Mouse (Mus musculus): ENCODE measurements around the gene Rrp36. TPM values are rescaled to one million over a fixed set of nuclear protein-coding genes. Genes with fewer than 3 reads are reported as not detected.

Rrp36 gene
- total RNA-seq, 2 experiments from 2014 or later: 15.8 to 16.8 TPM

DNA sequence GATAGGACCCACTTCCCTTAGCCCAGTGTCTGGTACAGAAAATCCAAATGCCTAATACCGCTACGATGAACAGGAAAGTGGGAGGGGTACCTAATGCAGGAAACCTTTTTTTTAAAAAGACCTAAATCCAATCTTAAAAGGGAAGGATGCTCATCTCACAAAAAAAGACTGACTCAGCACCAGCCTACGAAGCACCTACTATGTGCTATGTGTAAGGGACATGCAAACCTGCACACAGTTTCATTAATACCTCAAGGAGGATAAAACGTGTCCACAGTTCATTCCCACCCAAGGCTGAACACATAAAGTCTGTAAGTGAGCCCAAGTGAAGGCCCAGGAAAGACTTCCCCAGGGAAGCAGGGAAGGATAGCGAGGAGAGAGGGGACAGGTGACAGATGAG lies 28.4 kb upstream of the Rrp36 start:
- Histone ChIP-seq H3K27ac (peak overlapping the region; percentile 78), H3K4me3 (peak overlapping the region; percentile 93)
- DNase-seq (ENCODE audit: low spot score in 2 of 2): no peak
- TF ChIP-seq CTCF (conservative IDR thresholded peaks at IDR 0.05): no peak

DNA sequence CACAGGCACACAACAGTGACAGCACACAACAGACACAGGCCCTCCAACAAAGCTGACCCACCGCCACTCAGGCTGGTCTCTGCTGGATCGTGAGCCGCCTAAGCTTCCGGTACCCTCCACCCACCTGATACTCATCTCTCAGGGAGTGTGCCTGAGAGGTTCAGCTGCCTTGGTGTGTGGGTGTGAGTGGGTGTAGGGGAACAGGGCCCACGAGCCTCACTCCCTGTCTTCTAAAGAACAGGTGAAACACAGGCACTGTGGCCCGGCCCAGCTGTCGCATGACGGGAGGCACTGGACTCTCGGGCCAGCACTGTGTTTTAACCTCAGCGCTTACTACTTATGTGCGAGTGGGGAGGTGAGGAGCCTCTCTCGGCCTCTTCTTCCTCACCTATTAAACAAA lies 27.9 kb upstream of the Rrp36 start:
- no peak for TF ChIP-seq CTCF (conservative IDR thresholded peaks at IDR 0.05)
- Histone ChIP-seq H3K4me3 (peak overlapping the region; percentile 93), H3K27ac (peak overlapping the region; percentile 78)
- DNase-seq (ENCODE audit: low spot score in 2 of 2): no peak

DNA sequence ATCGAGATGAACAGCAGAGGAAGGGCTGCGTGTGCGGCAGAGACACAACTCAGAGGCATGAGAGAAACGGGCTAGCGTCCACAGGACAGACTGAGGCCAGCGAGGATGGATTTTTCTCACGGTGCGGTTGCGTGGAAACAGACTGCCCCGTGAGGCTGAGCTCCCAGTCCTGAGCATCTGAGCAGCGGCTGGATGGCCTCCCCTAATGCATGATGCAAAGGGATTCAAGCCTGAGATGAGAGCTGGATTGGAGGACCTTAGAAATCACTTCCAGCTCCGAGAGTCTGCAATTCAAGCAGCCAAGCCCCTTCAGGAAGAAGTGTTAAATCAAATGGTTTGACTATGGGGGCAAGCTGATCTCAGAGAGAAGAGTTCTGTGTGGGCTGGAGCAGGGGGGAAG lies 27.3 kb upstream of the Rrp36 start:
- no peak for DNase-seq (ENCODE audit: low spot score in 2 of 2)
- TF ChIP-seq CTCF (conservative IDR thresholded peaks at IDR 0.05): no peak
- H3K4me3 ChIP-seq: peak overlapping the region; percentile 93
- H3K27ac ChIP-seq: peak overlapping the region; percentile 78

DNA sequence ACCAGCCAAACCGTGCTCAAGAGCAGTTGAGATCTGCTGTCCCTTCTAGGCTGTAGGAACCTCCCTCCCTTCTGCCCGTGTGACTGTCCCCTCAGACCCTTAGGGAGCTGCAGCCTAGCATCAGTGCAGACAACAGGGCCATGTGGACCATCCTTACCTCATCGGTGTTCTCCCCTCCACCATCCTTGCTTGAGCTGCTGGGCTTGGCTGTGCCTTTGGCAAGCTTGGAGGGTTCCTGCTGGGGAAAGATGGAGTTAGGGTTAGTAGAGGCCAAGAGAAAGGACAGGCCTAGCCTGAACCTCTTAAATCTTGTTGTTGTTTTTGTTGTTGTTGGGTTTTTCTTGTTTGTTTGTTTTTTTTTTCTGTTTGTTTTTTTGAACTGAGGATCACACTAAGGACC lies 25.8 kb upstream of the Rrp36 start:
- no peak for DNase-seq (ENCODE audit: low spot score in 2 of 2)
- Histone ChIP-seq H3K27ac (no peak overlapping the region), H3K4me3 (no peak overlapping the region)
- TF ChIP-seq CTCF (conservative IDR thresholded peaks at IDR 0.05): no peak

DNA sequence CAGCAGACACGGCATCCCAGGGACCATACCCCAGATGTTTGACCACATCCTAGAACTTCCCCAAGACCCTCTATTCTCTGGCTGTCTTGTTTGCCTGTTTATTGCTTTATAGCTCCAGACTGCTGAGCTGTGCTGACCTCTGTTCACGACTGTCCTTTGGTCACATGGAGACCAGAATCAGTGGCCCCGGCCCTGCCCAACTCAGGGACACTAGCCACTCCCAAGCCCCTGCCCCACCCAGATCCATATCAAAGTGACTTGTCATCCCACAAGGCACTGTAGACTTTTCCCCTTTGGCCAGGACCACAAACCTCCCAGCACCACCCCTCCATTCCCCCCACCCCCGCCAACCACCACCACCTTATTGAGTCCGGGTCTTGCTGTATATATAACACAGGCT lies 25.1 kb upstream of the Rrp36 start:
- DNase-seq (ENCODE audit: low spot score in 2 of 2): no peak
- Histone ChIP-seq H3K27ac (no peak overlapping the region), H3K4me3 (no peak overlapping the region)
- no peak for TF ChIP-seq CTCF (conservative IDR thresholded peaks at IDR 0.05)

DNA sequence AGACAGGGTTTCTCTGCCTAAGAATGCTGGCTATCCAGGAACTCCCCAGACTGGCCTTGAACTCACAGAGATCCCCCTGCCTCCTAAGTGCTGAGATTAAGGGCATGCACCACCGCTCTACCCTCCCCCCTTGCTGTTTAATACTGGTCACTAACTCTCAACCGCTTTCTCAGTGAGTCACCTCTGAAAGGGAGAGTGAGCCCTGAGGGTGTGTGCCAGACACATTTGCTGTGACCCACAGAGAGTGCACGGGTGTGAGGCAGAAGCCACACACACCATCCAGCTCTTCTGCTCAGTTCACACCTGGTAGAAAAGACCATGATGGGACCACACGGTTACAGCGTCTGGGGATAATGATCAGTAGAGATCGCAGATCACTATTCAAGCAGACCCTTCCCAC lies 24.4 kb upstream of the Rrp36 start:
- no peak for DNase-seq (ENCODE audit: low spot score in 2 of 2)
- Histone ChIP-seq H3K27ac (no peak overlapping the region), H3K4me3 (no peak overlapping the region)
- no peak for TF ChIP-seq CTCF (conservative IDR thresholded peaks at IDR 0.05)

DNA sequence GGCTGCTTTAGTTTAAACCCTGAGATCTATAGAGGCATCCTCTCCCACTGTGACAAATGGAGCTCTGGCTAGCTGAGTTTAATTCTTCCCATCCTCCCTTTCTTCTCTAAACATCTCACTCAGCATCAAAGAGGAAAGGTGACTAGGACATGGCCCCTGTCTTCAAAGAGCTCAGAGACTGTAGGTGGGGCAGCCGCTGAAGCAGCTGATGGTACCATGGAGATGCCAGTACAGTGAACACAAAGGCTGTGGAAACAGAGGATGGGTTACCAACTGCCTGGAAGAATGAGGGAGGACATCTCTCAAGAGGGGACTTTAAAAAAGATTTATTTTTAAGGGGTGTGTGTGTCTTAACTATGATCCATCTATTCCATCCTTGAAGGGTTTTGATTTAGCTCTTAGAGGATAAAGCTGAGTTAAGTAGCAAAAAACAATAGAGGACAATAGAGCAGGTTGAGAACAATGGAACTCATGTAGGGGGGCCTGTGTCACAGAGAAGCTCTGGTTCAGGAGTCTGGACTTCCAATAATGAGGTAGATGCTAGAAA lies 20.4 kb upstream of the Rrp36 start:
- Histone ChIP-seq H3K27ac (no peak overlapping the region), H3K4me3 (no peak overlapping the region)
- no peak for DNase-seq (ENCODE audit: low spot score in 2 of 2)
- TF ChIP-seq CTCF (conservative IDR thresholded peaks at IDR 0.05): no peak

DNA sequence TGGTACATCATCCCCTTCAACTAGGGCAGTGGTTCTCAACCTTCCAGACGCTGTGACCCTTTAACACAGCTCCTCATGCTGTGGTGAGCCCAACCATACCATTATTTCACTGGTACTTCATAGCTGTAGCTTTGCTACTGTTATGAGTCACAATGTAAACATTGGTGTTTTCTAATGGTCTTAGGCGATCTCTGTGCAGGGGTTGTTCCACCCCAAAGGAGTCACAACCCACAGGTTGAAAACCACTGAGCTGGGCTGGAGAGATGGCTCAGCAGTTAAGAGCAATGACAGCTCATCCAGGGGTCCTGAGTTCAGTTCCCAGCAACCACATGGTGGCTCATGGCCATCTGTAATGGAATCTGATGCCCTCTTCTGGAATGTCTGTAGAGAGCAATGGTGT lies 17.2 kb upstream of the Rrp36 start:
- H3K4me3 ChIP-seq: no peak overlapping the region
- no peak for DNase-seq (ENCODE audit: low spot score in 2 of 2)
- H3K27ac ChIP-seq: no peak overlapping the region
- no peak for TF ChIP-seq CTCF (conservative IDR thresholded peaks at IDR 0.05)

DNA sequence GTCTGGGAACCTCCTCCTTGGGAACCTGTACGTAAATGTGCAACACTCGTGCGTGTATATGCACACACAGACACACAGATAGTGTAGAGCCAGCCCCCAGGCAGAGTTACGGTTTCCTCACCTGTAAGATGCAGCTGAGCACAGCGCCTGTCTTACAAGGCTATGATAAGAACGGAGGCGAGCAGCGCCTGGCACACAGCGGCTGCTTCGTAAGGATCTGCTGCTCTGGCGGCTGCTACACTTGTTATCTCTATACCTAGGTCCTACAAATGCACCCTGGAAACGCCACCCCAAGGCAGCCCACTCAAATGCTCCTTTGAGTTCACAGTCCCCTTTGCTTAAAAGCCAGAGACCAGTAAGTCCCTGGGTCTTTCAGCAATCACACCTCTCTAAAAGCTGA lies 16.5 kb upstream of the Rrp36 start:
- no peak for DNase-seq (ENCODE audit: low spot score in 2 of 2)
- no peak overlapping the region for H3K27ac ChIP-seq
- H3K4me3 ChIP-seq: no peak overlapping the region
- no peak for TF ChIP-seq CTCF (conservative IDR thresholded peaks at IDR 0.05)

DNA sequence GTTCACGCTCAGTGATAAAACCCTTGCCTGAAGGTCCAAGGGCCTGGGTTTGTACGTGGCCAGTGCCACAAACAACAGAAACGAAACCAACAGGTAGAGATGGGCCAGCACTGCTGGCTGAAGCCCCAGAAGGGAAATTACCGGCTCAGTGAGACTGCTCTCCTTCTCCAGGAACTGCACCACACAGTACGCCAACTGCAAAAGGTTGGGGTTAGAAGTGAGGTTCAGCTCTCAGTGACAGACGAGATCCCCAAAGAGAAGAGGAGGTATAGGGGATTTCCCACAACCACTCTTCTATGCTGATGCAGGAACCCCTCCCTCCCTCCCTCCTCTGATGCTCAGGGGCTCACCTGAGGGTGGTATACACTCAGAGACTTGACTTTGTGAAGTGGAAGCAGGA lies 11.8 kb upstream of the Rrp36 start:
- TF ChIP-seq CTCF (conservative IDR thresholded peaks at IDR 0.05): no peak
- no peak overlapping the region for H3K27ac ChIP-seq
- DNase-seq (ENCODE audit: low spot score in 2 of 2): no peak
- no peak overlapping the region for H3K4me3 ChIP-seq

DNA sequence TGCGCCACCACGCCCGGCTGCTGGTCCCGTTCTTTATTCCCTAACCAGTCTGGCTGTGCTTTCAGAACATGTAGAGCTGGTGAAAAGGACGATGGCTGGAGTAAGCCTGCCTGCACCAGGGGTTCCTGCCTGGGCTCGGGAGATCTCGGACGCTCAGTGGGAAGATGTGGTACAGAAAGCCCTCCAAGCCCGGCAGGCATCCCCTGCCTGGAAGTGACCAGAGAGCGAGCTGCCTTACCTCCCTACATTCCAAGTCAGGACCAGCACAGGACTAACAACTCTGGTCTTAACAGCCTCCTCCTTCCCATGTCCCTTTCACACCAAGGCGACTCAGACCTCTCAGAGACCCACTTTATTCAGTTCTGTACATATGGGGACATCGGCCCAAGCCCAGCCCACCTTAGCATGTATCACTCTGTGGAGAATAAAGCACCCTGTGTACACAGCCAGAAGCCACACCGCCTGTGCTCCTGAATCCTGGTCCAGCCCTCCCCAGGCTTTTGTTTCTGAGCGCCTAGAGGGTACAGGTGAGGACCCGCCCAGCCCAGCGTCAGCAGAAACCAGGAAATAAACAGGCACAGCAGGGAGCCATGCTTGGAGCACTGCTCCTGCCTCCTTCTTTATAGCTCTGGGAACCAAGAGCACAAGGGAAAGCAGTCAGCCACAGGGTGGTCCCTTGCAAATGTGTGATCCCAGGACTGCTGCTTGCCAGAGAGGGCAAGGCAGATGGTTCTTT lies 8.7 kb upstream of the Rrp36 start:
- TF ChIP-seq CTCF (conservative IDR thresholded peaks at IDR 0.05): no peak
- Histone ChIP-seq H3K4me3 (no peak overlapping the region), H3K27ac (no peak overlapping the region)
- DNase-seq (ENCODE audit: low spot score in 2 of 2): no peak

DNA sequence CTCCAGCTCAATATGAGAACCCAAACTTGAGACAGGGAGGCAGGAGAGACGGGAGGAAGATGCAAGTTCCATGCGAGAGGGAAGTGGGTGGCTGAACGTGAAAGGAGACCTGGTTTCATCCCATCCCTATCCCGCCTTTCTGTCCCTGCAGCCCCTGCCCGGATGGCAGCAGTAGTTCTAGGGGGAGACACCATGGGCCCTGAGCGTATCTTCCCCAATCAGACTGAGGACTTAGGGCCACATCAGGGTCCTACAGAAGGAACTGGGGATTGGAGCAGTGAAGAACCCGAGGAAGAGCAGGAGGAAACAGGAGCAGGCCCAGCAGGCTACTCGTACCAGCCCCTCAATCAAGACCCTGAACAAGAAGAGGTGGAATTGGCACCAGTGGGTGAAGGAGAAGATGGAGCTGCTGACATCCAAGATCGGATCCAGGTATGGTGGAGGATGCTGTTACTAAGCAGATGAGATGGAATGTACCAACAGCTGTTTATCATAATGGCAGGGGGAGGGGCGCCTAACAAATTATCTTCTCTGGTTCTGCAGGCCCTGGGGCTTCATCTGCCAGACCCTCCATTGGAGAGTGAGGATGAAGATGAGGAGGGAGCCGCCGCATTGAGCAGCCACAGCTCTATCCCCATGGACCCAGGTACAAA lies 7.4 kb upstream of the Rrp36 start:
- DNase-seq (ENCODE audit: low spot score in 2 of 2): no peak
- Histone ChIP-seq H3K4me3 (peak overlapping the region; percentile 78), H3K27ac (peak overlapping the region; percentile 87)
- no peak for TF ChIP-seq CTCF (conservative IDR thresholded peaks at IDR 0.05)

DNA sequence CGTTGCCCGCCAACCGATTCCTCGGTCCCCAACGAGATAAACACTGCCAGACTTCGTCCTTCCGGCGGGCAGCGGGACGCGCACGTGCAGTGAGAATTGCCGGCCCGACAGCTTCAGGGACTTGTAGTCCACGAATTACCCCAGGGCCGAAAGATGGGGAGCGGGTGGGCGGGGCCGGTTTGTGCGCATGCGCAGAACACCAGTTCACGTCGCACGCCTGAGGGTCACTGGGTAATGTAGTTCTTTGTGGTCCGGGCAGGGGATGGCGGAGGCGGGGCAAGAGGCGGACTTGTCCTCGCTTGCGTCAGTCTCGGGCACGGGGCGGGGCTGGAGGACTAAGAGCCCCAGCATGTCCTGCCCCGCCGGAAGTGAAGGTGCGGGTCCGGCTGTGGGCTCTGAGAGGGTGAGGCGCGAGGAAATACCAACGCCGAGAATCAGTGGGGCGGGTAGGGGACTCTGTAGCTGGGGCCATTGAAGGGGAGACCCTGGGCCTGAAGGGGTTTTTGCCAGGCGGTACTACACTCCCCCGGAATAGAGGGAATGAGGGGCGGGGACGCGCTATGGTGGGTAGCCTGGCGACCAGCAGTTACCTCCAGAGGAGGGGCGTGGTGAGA lies 6.7 kb upstream of the Rrp36 start, which contains the start of gene Klhdc3:
Gene Klhdc3 (minus strand): TSS at position 155 of the 614 bp plus-strand sequence.
- Histone ChIP-seq H3K27ac (peak within 1 kb of the TSS; percentile 94), H3K4me3 (peak within 1 kb of the TSS; percentile 78)
- TF ChIP-seq CTCF (conservative IDR thresholded peaks at IDR 0.05): no peak
- peak; percentile 97 to 98 for DNase-seq (ENCODE audit: low spot score in 2 of 2)
